Mouse (Mus musculus) intestine, embryonic 14.5 days (tissue): Measurements from ENCODE around the gene Nlrp4c. TPM values are rescaled to one million over a fixed set of nuclear protein-coding genes. Genes with fewer than 3 reads are reported as not detected.
"Not testable (repeated sequence)": the region's sequence is repeated elsewhere in the genome, so short reads cannot be mapped to it uniquely, and the experiment has no call there.

Experiments used
- ATAC-seq: fragments of 200-750 bp; cut with Nextera tagmentation; replicated peaks from 2 replicates; pipeline ENCODE4 v1.8.0; 2017; ENCODE audit warnings: low read depth, moderate number of reproducible peaks, moderate TSS enrichment, moderate library complexity; ENCODE audit not compliant: low FRiP score, low TSS enrichment
- DNase-seq: peaks from one replicate; pipeline ENCODE4 v3.0.0-alpha.2; 2018; ENCODE audit warnings: low spot score
- H3K27ac ChIP-seq: fragments of 300-500 bp; sonication (generic); 2 replicates; pipeline ENCODE4 v1.5.1; 2014; ENCODE audit warnings: low read depth, mild to moderate bottlenecking, control low read depth
- H3K27me3 ChIP-seq: fragments of 300-500 bp; sonication (generic); replicated peaks from 2 replicates; pipeline ENCODE4 v1.6.1; 2014; ENCODE audit warnings: low read length, control low read depth; ENCODE audit not compliant: control insufficient read depth, insufficient read depth
- H3K36me3 ChIP-seq: fragments of 300-500 bp; sonication (generic); 2 replicates; pipeline ENCODE4 v1.6.1; 2014; ENCODE audit warnings: low read length, control low read depth; ENCODE audit not compliant: control insufficient read depth, insufficient read depth
- H3K4me1 ChIP-seq: fragments of 300-500 bp; sonication (generic); replicated peaks from 2 replicates; pipeline ENCODE4 v1.6.1; 2014; ENCODE audit warnings: low read length, control low read depth, mixed read lengths; ENCODE audit not compliant: control insufficient read depth, insufficient read depth
- H3K4me2 ChIP-seq: fragments of 300-500 bp; sonication (generic); 2 replicates; pipeline ENCODE4 v1.6.1; 2014; ENCODE audit warnings: low read length
- H3K4me3 ChIP-seq: fragments of 300-500 bp; sonication (generic); 2 replicates; pipeline ENCODE4 v1.5.1; 2014; ENCODE audit warnings: low read depth, low read length, control low read depth, mixed read lengths
- H3K9ac ChIP-seq: fragments of 300-500 bp; sonication (generic); 2 replicates; pipeline ENCODE4 v1.6.1; 2014; ENCODE audit warnings: mild to moderate bottlenecking, low read length
- H3K9me3 ChIP-seq: fragments of 300-500 bp; sonication (generic); 2 replicates; pipeline ENCODE4 v1.6.1; 2016; ENCODE audit warnings: low read length, control low read depth; ENCODE audit not compliant: control insufficient read depth
- WGBS: fragments of 180-500 bp; shearing (Covaris S2); extraction: QIAGEN DNeasy Blood & Tissue Kit; methylation state at CpG from one replicate; pipeline ENCODE4 v1.1.7; 2014; 5-methylcytosine and 5-hydroxymethylcytosine counted together
- polyA plus RNA-seq: library from polyadenylated mRNA; unstranded; fragments of >200 nt; fragmentation: Nextera tagmentation; extraction: Ambion mirVana; gene quantifications from 2 replicates; pipeline ENCODE4 v1.2.1, GENCODE M21; 2014

Gene Nlrp4c
- polyA plus RNA-seq: not detected in 2 replicates

GRCm38 (mm10) chr7:6044861-6045260 is at the start of gene Nlrp4c:
Gene Nlrp4c, plus strand, starts transcription at chr7:6045161.
- H3K9me3 ChIP-seq: no peaks in the 10 kb centered on the region
- ATAC-seq (no peak), DNase-seq (no peak)
- no peak within 1 kb of the TSS for H3K9ac ChIP-seq
- H3K4me3 ChIP-seq: no peak within 1 kb of the TSS
- H3K4me2 ChIP-seq: no peak within 1 kb of the TSS
- H3K36me3 ChIP-seq: no peaks in the 10 kb centered on the region
- no peak within 1 kb of the TSS for H3K27ac ChIP-seq
- no peaks in the 10 kb centered on the region for H3K27me3 ChIP-seq
- WGBS: 84% methylated on average over 11 of the region's 11 CpGs
- no peaks in the 10 kb centered on the region for H3K4me1 ChIP-seq

DNA sequence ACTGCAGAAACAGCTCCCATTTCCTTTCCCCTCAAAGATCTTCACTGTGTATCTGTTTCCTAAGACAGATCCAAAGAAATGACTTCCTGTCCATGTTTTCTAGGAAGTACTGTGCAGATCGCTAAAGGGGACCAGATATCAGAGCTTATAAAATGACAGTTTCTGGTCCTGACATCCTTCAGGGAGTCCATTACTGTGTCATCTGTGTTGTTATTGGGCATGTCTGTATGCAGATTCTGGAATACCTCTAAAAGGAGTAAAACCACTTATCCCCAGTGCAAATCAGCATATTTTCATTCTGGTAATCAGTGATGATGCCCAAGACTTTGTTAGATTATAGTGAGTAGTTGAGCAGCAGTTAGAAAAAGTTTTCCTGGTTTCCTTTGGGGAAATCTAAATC is 34.1 kb upstream of the Nlrp4c start, which contains the start of gene Vmn1r65:
Gene Vmn1r65, minus strand, starts transcription at position 101 of the 400 bp plus-strand sequence.
- Histone ChIP-seq H3K4me3 (no peak within 1 kb of the TSS), H3K36me3 (no peaks in the 10 kb centered on the region), H3K4me1 (no peaks in the 10 kb centered on the region), H3K4me2 (no peak within 1 kb of the TSS), H3K9ac (no peak within 1 kb of the TSS), H3K27me3 (no peaks in the 10 kb centered on the region), H3K9me3 (peaks cover 2% of the 10 kb centered on the region; the same call in 1 of the 2 replicates), H3K27ac (no peak within 1 kb of the TSS)
- DNase-seq (no peak), ATAC-seq (no peak)
- 84% methylated on average over 1 of the region's 1 CpGs for WGBS

GRCm38 (mm10) chr7:6119501-6119900 is 74.5 kb downstream of the Nlrp4c start:
- no peak overlapping the region for H3K4me2 ChIP-seq

GRCm38 (mm10) chr7:6120104-6120503 is 75.1 kb downstream of the Nlrp4c start:
- H3K27me3 ChIP-seq, H3K4me2 ChIP-seq, ATAC-seq, H3K27ac ChIP-seq, H3K4me1 ChIP-seq, DNase-seq, H3K36me3 ChIP-seq, H3K4me3 ChIP-seq, H3K9me3 ChIP-seq, H3K9ac ChIP-seq: not testable (repeated sequence)
- 73% methylated on average over 2 of the region's 2 CpGs for WGBS

More at GRCm38 (mm10) chr7:6119501-6119900, 74.5 kb downstream of the Nlrp4c start:
- ATAC-seq (no peak), DNase-seq (no peak)
- no peak overlapping the region for H3K27ac ChIP-seq
- H3K27me3 ChIP-seq: no peaks in the 10 kb centered on the region
- 75% methylated on average over 3 of the region's 3 CpGs for WGBS
- no peak overlapping the region for H3K9ac ChIP-seq
- no peaks in the 10 kb centered on the region for H3K9me3 ChIP-seq
- no peaks in the 10 kb centered on the region for H3K4me1 ChIP-seq
- no peaks in the 10 kb centered on the region for H3K36me3 ChIP-seq
- H3K4me3 ChIP-seq: no peak overlapping the region

- not testable (repeated sequence) for H3K9ac ChIP-seq, H3K9me3 ChIP-seq, ATAC-seq, H3K27ac ChIP-seq, H3K4me2 ChIP-seq, H3K36me3 ChIP-seq, H3K4me1 ChIP-seq, DNase-seq, H3K27me3 ChIP-seq, H3K4me3 ChIP-seq
- WGBS: 55% methylated on average over 1 of the region's 1 CpGs
Measured at GRCm38 (mm10) chr7:6121128-6121527, 76.2 kb downstream of the Nlrp4c start.

- H3K4me1 ChIP-seq: no peaks in the 10 kb centered on the region
- no peak overlapping the region for H3K4me2 ChIP-seq
- peaks cover 7% of the 10 kb centered on the region; the same call in 1 of the 2 replicates for H3K9me3 ChIP-seq
- no peaks in the 10 kb centered on the region for H3K27me3 ChIP-seq
- no peak overlapping the region for H3K4me3 ChIP-seq
- 35% methylated on average over 7 of the region's 7 CpGs for WGBS
- ATAC-seq: peak; percentile 69
- no peak overlapping the region for H3K27ac ChIP-seq
- H3K36me3 ChIP-seq: peaks cover 6% of the 10 kb centered on the region
- no peak overlapping the region for H3K9ac ChIP-seq
- DNase-seq: peak; percentile 75
Measured at GRCm38 (mm10) chr7:6126690-6127448, 81.9 kb downstream of the Nlrp4c start.

DNA sequence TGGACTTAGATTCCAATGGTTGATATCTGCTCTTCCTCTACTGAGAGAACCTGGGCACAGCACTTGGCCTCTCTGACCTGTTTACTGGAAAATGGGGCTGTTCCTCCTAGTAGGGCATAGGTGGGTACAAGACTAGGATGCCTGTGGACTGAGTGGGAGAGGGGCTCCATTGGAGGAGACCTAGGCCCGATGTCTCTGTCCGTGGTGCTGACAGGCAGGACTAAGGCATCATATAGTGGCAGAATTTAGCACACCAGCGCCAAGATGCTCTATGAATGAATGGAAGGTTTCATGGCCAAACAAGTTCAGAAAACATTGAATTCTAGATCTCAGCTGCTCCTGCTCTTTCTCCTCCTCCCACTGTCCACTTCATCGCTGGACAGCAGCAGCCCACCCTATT is 85.4 kb downstream of the Nlrp4c start:
- Histone ChIP-seq H3K9me3 (peaks cover 23% of the 10 kb centered on the region), H3K4me3 (no peak overlapping the region), H3K4me2 (no peak overlapping the region), H3K27ac (no peak overlapping the region), H3K9ac (no peak overlapping the region), H3K4me1 (no peaks in the 10 kb centered on the region), H3K36me3 (peaks cover 39% of the 10 kb centered on the region), H3K27me3 (no peaks in the 10 kb centered on the region)
- DNase-seq: no peak
- 30% methylated on average over 4 of the region's 4 CpGs for WGBS
- no peak for ATAC-seq

DNA sequence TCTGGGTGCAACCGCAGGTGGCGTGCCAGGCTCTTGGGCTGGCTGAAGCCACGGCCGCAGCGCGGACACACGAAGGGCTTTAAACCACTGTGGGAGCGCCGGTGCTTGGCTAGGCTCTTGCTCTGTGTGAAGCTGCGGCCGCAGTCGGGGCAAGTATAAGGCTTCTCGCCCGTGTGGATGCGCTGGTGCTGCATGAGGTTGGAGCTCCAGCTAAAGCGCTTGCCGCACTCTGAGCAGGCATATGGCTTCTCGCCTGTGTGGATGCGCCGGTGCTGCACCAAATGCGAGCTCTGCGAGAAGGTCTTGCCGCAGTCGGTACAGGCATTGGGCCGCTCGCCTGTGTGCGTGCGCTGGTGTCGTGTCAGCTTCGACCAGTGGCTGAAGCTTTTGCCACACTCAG is 87.7 kb downstream of the Nlrp4c start:
- Histone ChIP-seq H3K36me3 (peaks cover 45% of the 10 kb centered on the region), H3K9ac (no peak overlapping the region), H3K27me3 (no peaks in the 10 kb centered on the region), H3K27ac (no peak overlapping the region), H3K4me2 (no peak overlapping the region), H3K4me3 (no peak overlapping the region), H3K4me1 (no peaks in the 10 kb centered on the region), H3K9me3 (peaks cover 23% of the 10 kb centered on the region)
- WGBS: 78% methylated on average over 30 of the region's 30 CpGs
- DNase-seq: no peak
- ATAC-seq: no peak

- peaks cover 19% of the 10 kb centered on the region for H3K9me3 ChIP-seq
- H3K27me3 ChIP-seq: no peaks in the 10 kb centered on the region
- H3K4me3 ChIP-seq: no peak overlapping the region
- H3K27ac ChIP-seq: no peak overlapping the region
- no peak overlapping the region for H3K9ac ChIP-seq
- no peaks in the 10 kb centered on the region for H3K4me1 ChIP-seq
- H3K36me3 ChIP-seq: peaks cover 54% of the 10 kb centered on the region
- no peak overlapping the region for H3K4me2 ChIP-seq
- ATAC-seq: no peak
- DNase-seq: no peak
Measured at GRCm38 (mm10) chr7:6136497-6136896, 91.5 kb downstream of the Nlrp4c start.
